Mouse (Mus musculus) CH12.LX (cell line): ENCODE results near the gene Nuak2. TPM values are rescaled to one million over a fixed set of nuclear protein-coding genes. Genes with fewer than 3 reads are reported as not detected.

ENCODE experiments used
- DNase-seq: peaks from one replicate; pipeline ENCODE4 v3.0.0-alpha.2; 2013; ENCODE audit errors: extremely low read depth
- H3K27ac ChIP-seq: 2 replicates; pipeline ENCODE4 v1.5.1; 2012; ENCODE audit warnings: low read depth, mild to moderate bottlenecking, control low read depth, moderate library complexity; ENCODE audit not compliant: insufficient read depth
- H3K27me3 ChIP-seq: replicated peaks from 2 replicates; pipeline ENCODE3; 2012; ENCODE audit warnings: inconsistent platforms
- H3K36me3 ChIP-seq, 2 experiments: replicated peaks in 1 of 2; 2 replicates each; pipeline versions ENCODE3 to v1.6.1; 2012; ENCODE audit warnings: inconsistent platforms in 1 of 2, low read length in 1 of 2, mild to moderate bottlenecking in 1 of 2, mixed read lengths in 1 of 2, moderate library complexity in 1 of 2; ENCODE audit not compliant: control insufficient read depth in 1 of 2, insufficient read depth in 1 of 2
- H3K4me1 ChIP-seq, 2 experiments: 2 replicates each; pipeline ENCODE4 v1.6.1; 2012; ENCODE audit warnings: inconsistent platforms in 1 of 2, moderate library complexity in 1 of 2; ENCODE audit not compliant: insufficient read depth in 2 of 2, control insufficient read depth in 1 of 2
- H3K4me2 ChIP-seq: 2 replicates; pipeline ENCODE4 v1.6.1; 2012; ENCODE audit warnings: low read depth, mild to moderate bottlenecking, control low read depth; ENCODE audit not compliant: poor library complexity, insufficient read depth, severe bottlenecking
- H3K4me3 ChIP-seq, 3 experiments: fragments of 150-350 bp in 1 of 3; sonication (generic) in 1 of 3; replicated peaks in 1 of 3; 2 replicates each; pipeline versions ENCODE3 to v1.5.1; 2011 to 2012; ENCODE audit warnings: low read depth in 2 of 3, low read length in 2 of 3, mild to moderate bottlenecking in 2 of 3, moderate library complexity in 2 of 3, control low read depth in 1 of 3, improper control_type of control experiment in 1 of 3, inconsistent platforms in 1 of 3, mixed read lengths in 1 of 3; ENCODE audit not compliant: poor library complexity in 1 of 3
- H3K79me2 ChIP-seq: replicated peaks from 2 replicates; pipeline ENCODE4 v1.6.1; 2012; ENCODE audit warnings: mild to moderate bottlenecking, moderate library complexity; ENCODE audit not compliant: control insufficient read depth, poor library complexity, insufficient read depth, severe bottlenecking; ENCODE audit errors: extremely low read depth
- H3K9ac ChIP-seq: 2 replicates; pipeline ENCODE4 v1.6.1; 2012; ENCODE audit warnings: low read depth, mild to moderate bottlenecking, control low read depth, moderate library complexity; ENCODE audit not compliant: insufficient read depth
- H3K9me3 ChIP-seq: replicated peaks from 2 replicates; pipeline ENCODE3; 2012; ENCODE audit warnings: low read length, inconsistent platforms, mixed read lengths
- CTCF ChIP-seq, 2 experiments: IDR thresholded peaks in 1 of 2; conservative IDR thresholded peaks in 1 of 2; 2 replicates each; pipeline ENCODE4 v1.5.1; 2011 to 2012; ENCODE audit warnings: low read depth in 2 of 2, low read length in 2 of 2, improper control_type of control experiment in 1 of 2, inconsistent platforms in 1 of 2, mild to moderate bottlenecking in 1 of 2, moderate library complexity in 1 of 2
- ELF1 ChIP-seq: IDR thresholded peaks from 2 replicates; pipeline ENCODE4 v1.6.1; 2014; ENCODE audit warnings: low read depth, mild to moderate bottlenecking, inconsistent platforms, low read length, improper control_type of control experiment
- ETS1 ChIP-seq: conservative IDR thresholded peaks from 2 replicates; pipeline ENCODE4 v1.6.1; 2012; ENCODE audit warnings: low read depth, mild to moderate bottlenecking, inconsistent platforms, low read length, improper control_type of control experiment, moderate library complexity
- GABPA ChIP-seq: IDR thresholded peaks from 2 replicates; pipeline ENCODE4 v1.6.1; 2012; ENCODE audit warnings: low read depth, low read length, improper control_type of control experiment, inconsistent platforms; ENCODE audit not compliant: insufficient replicate concordance
- HCFC1 ChIP-seq: IDR thresholded peaks from 2 replicates; pipeline ENCODE4 v1.6.1; 2012; ENCODE audit warnings: low read depth, mild to moderate bottlenecking, inconsistent platforms, low read length, improper control_type of control experiment
- JUND ChIP-seq: conservative IDR thresholded peaks from 2 replicates; pipeline ENCODE4 v1.6.1; 2011; ENCODE audit warnings: low read depth, low read length, improper control_type of control experiment
- KAT2A ChIP-seq: IDR thresholded peaks from 2 replicates; pipeline ENCODE4 v1.6.1; 2012; ENCODE audit warnings: low read length, improper control_type of control experiment, inconsistent platforms; ENCODE audit not compliant: insufficient replicate concordance
- MEF2A ChIP-seq: IDR thresholded peaks from 2 replicates; pipeline ENCODE4 v1.6.1; 2014; ENCODE audit warnings: low read depth, mild to moderate bottlenecking, inconsistent platforms, low read length, improper control_type of control experiment, borderline replicate concordance
- MYC ChIP-seq: IDR thresholded peaks from 2 replicates; pipeline ENCODE4 v1.6.1; 2011; ENCODE audit warnings: low read depth, mild to moderate bottlenecking, improper control_type of control experiment, low read length
- NELFE ChIP-seq: IDR thresholded peaks from 2 replicates; pipeline ENCODE4 v1.6.1; 2011; ENCODE audit warnings: low read depth, low read length, improper control_type of control experiment
- NRF1 ChIP-seq: IDR thresholded peaks from 2 replicates; pipeline ENCODE4 v1.6.1; 2014; ENCODE audit warnings: low read depth, mild to moderate bottlenecking, inconsistent platforms, low read length, improper control_type of control experiment, moderate library complexity
- PAX5 ChIP-seq: IDR thresholded peaks from 2 replicates; pipeline ENCODE4 v1.6.1; 2012; ENCODE audit warnings: low read length, inconsistent platforms, mixed read lengths
- RCOR1 ChIP-seq: conservative IDR thresholded peaks from 2 replicates; pipeline ENCODE4 v1.6.1; 2012; ENCODE audit warnings: low read depth, mild to moderate bottlenecking, inconsistent platforms, low read length, improper control_type of control experiment
- SIN3A ChIP-seq: IDR thresholded peaks from 2 replicates; pipeline ENCODE4 v1.6.1; 2012; ENCODE audit warnings: low read length, improper control_type of control experiment, inconsistent platforms
- SMC3 ChIP-seq: IDR thresholded peaks from 2 replicates; pipeline ENCODE4 v1.6.1; 2011; ENCODE audit warnings: low read depth, low read length, improper control_type of control experiment
- TBP ChIP-seq: conservative IDR thresholded peaks from 2 replicates; pipeline ENCODE4 v1.6.1; 2011; ENCODE audit warnings: low read depth, low read length, improper control_type of control experiment
- TCF12 ChIP-seq: IDR thresholded peaks from 2 replicates; pipeline ENCODE4 v1.6.1; 2014; ENCODE audit warnings: low read depth, mild to moderate bottlenecking, inconsistent platforms, low read length, improper control_type of control experiment
- UBTF ChIP-seq: IDR thresholded peaks from 2 replicates; pipeline ENCODE4 v1.6.1; 2012; ENCODE audit warnings: low read depth, mild to moderate bottlenecking, inconsistent platforms, low read length, improper control_type of control experiment, moderate library complexity
- USF1 ChIP-seq: IDR thresholded peaks from 2 replicates; pipeline ENCODE4 v1.6.1; 2014; ENCODE audit warnings: low read depth, mild to moderate bottlenecking, inconsistent platforms, low read length, improper control_type of control experiment
- USF2 ChIP-seq: conservative IDR thresholded peaks from 2 replicates; pipeline ENCODE4 v1.6.1; 2011; ENCODE audit warnings: low read depth, low read length, improper control_type of control experiment
- ZC3H11A ChIP-seq: IDR thresholded peaks from 2 replicates; pipeline ENCODE4 v1.6.1; 2012; ENCODE audit warnings: low read depth, mild to moderate bottlenecking, inconsistent platforms, low read length, improper control_type of control experiment
- ZKSCAN1 ChIP-seq: IDR thresholded peaks from 2 replicates; pipeline ENCODE4 v1.6.1; 2012; ENCODE audit warnings: low read depth, inconsistent platforms, low read length, improper control_type of control experiment, borderline replicate concordance
- ZMIZ1 ChIP-seq: IDR thresholded peaks from 2 replicates; pipeline ENCODE4 v1.6.1; 2012; ENCODE audit warnings: low read depth, mild to moderate bottlenecking, inconsistent platforms, low read length, improper control_type of control experiment
- ZNF384 ChIP-seq: IDR thresholded peaks from 2 replicates; pipeline ENCODE4 v1.6.1; 2012; ENCODE audit warnings: low read depth, low read length, improper control_type of control experiment, inconsistent platforms
- dilution Hi-C: fragments of 300-500 bp; cut with MboI; formaldehyde crosslinking; loops from 2 replicates; pipeline ENCODE4 v1.14.3; 2020; ENCODE audit warnings: low sequenced_read_pairs; ENCODE audit not compliant: extremely low pct_unique_long_range_greater_than_20kb, extremely low pct_ligation_motif_present
- in situ Hi-C: fragments of 300-500 bp; cut with MboI; formaldehyde crosslinking; loops from 3 replicates; pipeline ENCODE4 v1.14.3; 2019; ENCODE audit warnings: low sequenced_read_pairs, low pct_ligation_motif_present, low pct_unique_long_range_greater_than_20kb, mixed read lengths
- polyA plus RNA-seq: library from polyadenylated mRNA; unstranded; fragments of >175 nt; gene quantifications from 2 replicates; pipeline ENCODE4 v1.2.1, GENCODE M21; 2012; ENCODE audit warnings: low read depth; ENCODE audit not compliant: insufficient read length
- total RNA-seq, 2 experiments: library from RNA; depleted of rRNA; stranded (reverse); fragments of 300-350 nt in 1 of 2; fragments of >200 nt in 1 of 2; gene quantifications; 2 replicates each; pipeline ENCODE4 v1.2.3; 2012 to 2014

The Nuak2 gene
- total and polyA plus RNA-seq, 3 experiments = 0.30 TPM; not detected in 2

- Histone ChIP-seq H3K4me2 (no peak overlapping the region), H3K27me3 (no peaks in the 10 kb centered on the region), H3K79me2 (no peaks in the 10 kb centered on the region), H3K9me3 (peaks cover 12% of the 10 kb centered on the region), H3K36me3 (peaks cover 0 to 52% of the 10 kb centered on the region in 2 experiments), H3K4me1 (peaks cover 0 to 7% of the 10 kb centered on the region in 2 experiments; a peak in 2 of 4 replicates), H3K9ac (no peak overlapping the region), H3K27ac (no peak overlapping the region), H3K4me3 (no peak overlapping the region)
- dilution Hi-C loops (no loop called here), in situ Hi-C loops (loop anchor here (5.0 kb wide), 1 partner anchor 34 kb away; the partner anchor contains the start of gene Nuak2)
- TF ChIP-seq USF1 (no peak), ZMIZ1 (no peak), MYC (no peak), TBP (no peak), HCFC1 (no peak), JUND (no peak), ZC3H11A (no peak), KAT2A (no peak), GABPA (no peak), SMC3 (no peak), ELF1 (no peak), ZKSCAN1 (no peak), ETS1 (no peak), RCOR1 (no peak), NELFE (no peak), CTCF (conservative IDR thresholded peaks at IDR 0.05 in 1 of 2, IDR thresholded peaks at IDR 0.05 in 1 of 2; ENCODE audit: low read depth in 2 of 2, low read length in 2 of 2) (no peak; a peak in 1 of 4 replicates), USF2 (no peak), MEF2A (no peak)
- DNase-seq = no peak
Measured at GRCm38 (mm10) chr1:132351058-132351457, 35.1 kb downstream of the Nuak2 start.

GRCm38 (mm10) chr1:132353389-132353788, 37.5 kb downstream of the Nuak2 start:
- Histone ChIP-seq H3K4me2 (no peak overlapping the region), H3K27me3 (no peaks in the 10 kb centered on the region), H3K79me2 (no peaks in the 10 kb centered on the region), H3K36me3 (peaks cover 0 to 31% of the 10 kb centered on the region in 2 experiments), H3K4me1 (no peaks in the 10 kb centered on the region; a peak in 1 of 4 replicates), H3K9ac (no peak overlapping the region), H3K4me3 (no peak overlapping the region), H3K9me3 (peaks cover 12% of the 10 kb centered on the region), H3K27ac (no peak overlapping the region)
- dilution Hi-C loops (no loop called here), in situ Hi-C loops (loop anchor here (5.0 kb wide), 1 partner anchor 36 kb away; the partner anchor contains the start of gene Nuak2)
- TF ChIP-seq KAT2A (no peak), NRF1 (no peak), ZNF384 (no peak), SIN3A (no peak), JUND (no peak), TCF12 (no peak), UBTF (no peak), USF2 (no peak), TBP (no peak), ZKSCAN1 (no peak), PAX5 (no peak)
- DNase-seq = no peak
